Mouse (Mus musculus) thymus, postnatal 0 days (tissue): ENCODE results near the gene Chd2. TPM values are rescaled to one million over a fixed set of nuclear protein-coding genes. Genes with fewer than 3 reads are reported as not detected.
A peak's percentile ranks its signal among the peaks of the same experiment; 100 is the strongest.
"Not testable (repeated sequence)": the region's sequence is repeated elsewhere in the genome, so short reads cannot be mapped to it uniquely, and the experiment has no call there.

Source experiments
- DNase-seq: peaks from one replicate; pipeline ENCODE4 v3.0.0-alpha.2; 2015; ENCODE audit warnings: low spot score
- polyA plus RNA-seq: library from polyadenylated mRNA; unstranded; fragments of >200 nt; fragmentation: Nextera tagmentation; extraction: Ambion mirVana; gene quantifications from 2 replicates; pipeline ENCODE4 v1.2.1, GENCODE M21; 2015

Gene Chd2
- polyA plus RNA-seq, 1 experiment from 2014 or later, result 64.2 TPM

DNA sequence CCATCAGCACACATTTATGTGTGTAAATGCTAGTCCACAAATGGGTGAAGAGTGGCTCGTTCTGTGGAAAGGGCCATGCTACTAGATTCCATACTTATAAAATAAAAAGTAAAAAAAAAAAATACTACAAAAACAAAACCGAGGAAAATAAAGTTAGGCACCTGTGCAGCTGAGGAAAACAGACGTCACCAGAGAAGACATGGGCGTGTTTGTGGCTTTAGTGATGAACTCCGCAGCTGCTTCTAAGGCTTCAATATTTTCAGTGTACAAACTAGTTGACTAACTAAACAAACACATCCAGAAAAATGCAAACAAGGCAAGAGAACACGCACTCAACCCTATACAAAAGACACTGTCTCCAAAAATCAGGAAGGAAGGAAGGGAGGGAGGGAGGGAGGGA is 18.4 kb downstream of the Chd2 start:
- DNase-seq, result peak; percentile 59

GRCm38 (mm10) chr7:73521277-73522193 is 20.1 kb downstream of the Chd2 start:
- DNase-seq, result no peak

GRCm38 (mm10) chr7:73520231-73520630 is 21.4 kb downstream of the Chd2 start:
- no peak for DNase-seq

DNA sequence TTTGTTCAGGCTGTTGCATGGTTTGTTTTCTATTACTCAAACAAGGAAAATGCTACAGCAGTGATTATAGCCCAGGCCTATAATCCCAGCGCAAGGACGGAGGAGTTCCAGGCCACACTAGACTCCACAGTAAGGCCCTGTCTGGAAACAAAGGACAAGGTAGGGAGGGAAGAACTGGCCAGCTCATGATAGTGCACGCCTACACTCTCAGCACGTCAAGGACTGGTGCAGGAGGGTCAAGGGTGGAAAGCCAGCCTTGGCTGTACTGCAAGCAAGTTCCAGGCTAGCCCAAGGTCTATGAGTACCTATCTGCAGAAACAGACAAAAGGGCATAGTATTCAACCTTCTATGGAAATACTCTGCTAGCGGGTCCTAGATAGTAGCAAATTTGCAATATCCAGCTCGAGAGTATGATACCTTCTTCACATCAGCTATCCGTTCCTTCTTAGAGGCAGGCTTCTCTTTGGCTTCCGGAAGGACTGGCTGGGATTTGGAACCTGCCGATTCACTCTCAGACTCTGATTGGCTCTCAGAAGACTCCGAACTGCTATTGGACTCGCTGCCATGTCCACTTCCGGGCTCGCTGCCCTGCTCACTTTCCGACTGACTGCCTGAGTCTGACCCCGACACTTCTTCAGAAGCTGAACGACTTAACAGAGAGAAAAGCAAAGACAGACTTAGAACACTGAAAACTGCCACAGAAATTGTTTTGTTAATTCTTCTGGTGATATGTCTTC is 22.4 kb downstream of the Chd2 start:
- DNase-seq, result no peak

- not testable (repeated sequence) for DNase-seq
Measured at GRCm38 (mm10) chr7:73518373-73518980, 23.2 kb downstream of the Chd2 start.

- DNase-seq, result no peak
Measured at GRCm38 (mm10) chr7:73517432-73518054, 24.1 kb downstream of the Chd2 start.

GRCm38 (mm10) chr7:73516820-73517219 is 24.8 kb downstream of the Chd2 start:
- no peak for DNase-seq

GRCm38 (mm10) chr7:73514560-73514959 is 27.1 kb downstream of the Chd2 start:
- no peak for DNase-seq

- DNase-seq, result no peak
Measured at GRCm38 (mm10) chr7:73512422-73512821, 29.2 kb downstream of the Chd2 start.

DNA sequence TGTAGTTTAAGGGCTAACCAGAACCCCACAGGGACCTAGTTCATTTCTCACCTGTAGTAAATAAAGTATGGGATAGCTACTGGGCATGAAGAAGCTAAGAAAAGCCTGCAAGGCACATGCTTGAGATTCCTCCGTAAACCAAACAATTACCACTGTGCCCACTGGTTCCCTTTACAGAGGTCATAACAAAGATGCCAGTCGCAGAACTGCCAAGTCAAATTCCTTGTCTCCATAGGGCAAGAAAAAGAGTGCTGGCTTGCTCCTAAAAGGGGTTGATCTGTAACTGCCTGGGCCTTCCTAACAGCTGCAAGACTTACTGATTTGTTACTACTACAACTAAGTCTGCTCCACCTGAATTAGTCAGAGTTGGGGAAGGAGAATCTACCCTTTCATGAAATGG is 32.9 kb downstream of the Chd2 start:
- DNase-seq, result no peak

- DNase-seq, result no peak
Measured at GRCm38 (mm10) chr7:73507491-73507890, 34.1 kb downstream of the Chd2 start.

GRCm38 (mm10) chr7:73506852-73507251 is 34.8 kb downstream of the Chd2 start:
- peak; percentile 23 for DNase-seq

GRCm38 (mm10) chr7:73505266-73505665 is 36.4 kb downstream of the Chd2 start:
- no peak for DNase-seq

GRCm38 (mm10) chr7:73498200-73498599 is 43.4 kb downstream of the Chd2 start:
- DNase-seq, result no peak

DNA sequence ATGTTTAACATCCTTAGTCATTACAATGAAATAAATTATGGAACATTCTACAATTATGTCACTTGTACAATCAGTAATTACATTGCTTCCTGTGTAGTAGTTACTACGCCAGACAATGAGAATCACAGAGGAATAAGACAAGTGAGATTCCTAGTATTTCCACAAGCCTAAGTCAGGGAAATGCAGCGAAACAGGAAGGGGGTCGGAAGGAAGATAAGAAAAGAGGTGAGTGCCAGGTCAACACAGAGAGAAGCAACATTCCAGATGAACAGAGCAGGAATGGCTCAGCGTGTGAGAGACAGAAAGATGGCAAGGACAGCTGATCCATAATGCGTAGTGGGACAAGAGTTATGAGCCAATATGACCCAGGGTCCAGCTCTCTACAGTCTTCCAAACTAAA is 52.4 kb downstream of the Chd2 start:
- DNase-seq, result no peak

GRCm38 (mm10) chr7:73481094-73481493 is 60.5 kb downstream of the Chd2 start:
- no peak for DNase-seq

GRCm38 (mm10) chr7:73479506-73479905 is 62.1 kb downstream of the Chd2 start:
- DNase-seq, result peak; percentile 46

DNA sequence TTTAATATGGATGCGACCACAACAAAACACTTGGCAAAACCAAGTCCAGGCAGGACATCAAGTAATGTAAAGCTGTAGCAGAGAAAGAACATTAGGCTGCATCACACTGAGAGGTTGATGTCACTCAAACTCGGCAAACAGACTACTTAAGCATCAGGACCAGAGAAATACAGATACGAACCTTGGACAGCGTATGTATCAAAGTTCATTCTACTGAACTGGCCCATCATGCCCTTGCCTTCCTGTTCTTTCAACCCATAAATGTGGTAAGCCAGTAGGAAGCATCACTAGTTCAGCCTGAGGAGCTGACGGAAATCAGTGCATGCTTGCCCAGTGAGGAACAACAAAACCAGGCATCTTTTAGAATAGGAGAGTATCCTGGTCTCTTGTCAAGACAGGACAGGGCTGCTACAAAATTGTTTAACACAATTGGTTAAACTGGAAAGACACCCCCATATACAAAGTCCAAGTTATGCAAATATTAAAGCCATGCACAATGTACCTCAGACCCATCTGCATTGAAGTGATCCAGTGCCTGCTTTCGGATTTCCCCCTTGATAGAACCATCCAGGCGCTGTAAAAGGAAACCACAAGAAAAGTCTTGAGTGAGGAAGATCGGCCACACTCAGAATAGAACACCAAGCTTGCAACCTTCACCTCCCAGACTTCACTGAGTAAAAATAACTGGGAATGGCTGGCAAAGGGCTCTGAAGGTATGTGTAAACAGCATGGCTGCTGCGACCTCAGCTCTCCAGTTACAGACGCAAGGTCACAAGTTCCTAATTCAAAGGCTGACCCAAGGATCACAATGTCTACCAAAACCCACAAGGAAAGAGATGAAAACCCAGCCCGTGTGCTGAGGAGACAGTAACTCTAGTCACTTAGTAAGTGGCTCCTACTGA is 63.2 kb downstream of the Chd2 start:
- no peak for DNase-seq

DNA sequence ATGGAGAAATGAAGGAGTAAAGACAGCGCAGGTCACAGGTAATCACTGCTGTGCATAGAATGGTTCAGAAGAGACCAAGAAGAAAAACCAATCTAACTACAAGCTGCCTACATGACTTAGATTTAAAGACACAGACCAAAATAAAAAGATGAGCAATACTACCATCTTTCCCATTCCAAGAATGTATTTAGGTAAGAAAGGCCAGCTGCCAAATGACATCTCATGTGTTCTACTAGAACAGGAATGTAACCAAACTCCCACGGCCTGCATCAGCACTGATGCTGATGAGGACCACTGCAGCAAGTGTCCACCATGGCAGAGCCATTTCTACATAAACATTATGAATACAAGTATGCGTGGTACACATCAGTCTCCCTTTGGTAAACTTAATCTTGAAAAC is 73.9 kb downstream of the Chd2 start:
- DNase-seq, result no peak

DNA sequence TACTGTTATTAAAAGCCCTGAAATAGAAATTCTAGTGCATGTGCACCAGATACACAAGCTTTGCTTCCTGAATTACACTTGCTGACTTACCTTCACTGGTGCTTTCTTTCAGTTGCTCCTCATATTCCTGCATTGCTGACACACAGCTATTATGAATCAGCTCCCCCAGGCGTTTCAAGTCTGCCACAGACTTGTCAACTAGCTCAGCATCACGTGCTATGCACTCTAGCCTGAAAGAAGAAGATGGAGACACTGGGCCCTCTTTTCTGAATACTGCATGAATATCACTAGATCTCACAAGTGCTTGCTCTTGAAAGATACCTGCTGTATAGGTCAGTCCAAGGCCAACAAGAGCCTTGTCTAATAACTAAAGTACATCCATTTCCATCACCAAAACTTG is 78.1 kb downstream of the Chd2 start:
- no peak for DNase-seq

DNA sequence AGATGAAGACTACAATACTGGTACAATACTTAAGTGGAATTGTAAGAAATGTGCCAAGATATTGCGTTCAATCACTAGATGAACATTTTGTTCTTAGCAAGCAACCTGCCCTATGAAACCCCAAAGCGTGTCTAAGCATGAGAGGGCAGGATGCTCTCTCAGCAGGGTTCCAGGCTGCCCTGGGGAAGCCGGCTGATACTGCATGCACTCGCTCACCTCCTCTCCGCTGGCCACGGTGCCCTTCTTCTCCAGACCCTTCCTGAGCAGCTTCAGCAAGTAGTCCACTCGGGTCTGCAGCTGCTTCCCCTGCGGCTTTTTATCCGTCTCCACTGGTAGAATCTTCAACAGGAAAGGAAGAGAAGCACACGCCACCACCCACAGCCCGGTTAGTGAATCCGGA is 87.5 kb downstream of the Chd2 start:
- no peak for DNase-seq
